Mouse (Mus musculus): ENCODE results near the gene Afap1l2. TPM values are rescaled to one million over a fixed set of nuclear protein-coding genes. Genes with fewer than 3 reads are reported as not detected.

The Afap1l2 gene
- total RNA-seq, 2 experiments from 2014 or later = 11.5 to 14.7 TPM

DNA sequence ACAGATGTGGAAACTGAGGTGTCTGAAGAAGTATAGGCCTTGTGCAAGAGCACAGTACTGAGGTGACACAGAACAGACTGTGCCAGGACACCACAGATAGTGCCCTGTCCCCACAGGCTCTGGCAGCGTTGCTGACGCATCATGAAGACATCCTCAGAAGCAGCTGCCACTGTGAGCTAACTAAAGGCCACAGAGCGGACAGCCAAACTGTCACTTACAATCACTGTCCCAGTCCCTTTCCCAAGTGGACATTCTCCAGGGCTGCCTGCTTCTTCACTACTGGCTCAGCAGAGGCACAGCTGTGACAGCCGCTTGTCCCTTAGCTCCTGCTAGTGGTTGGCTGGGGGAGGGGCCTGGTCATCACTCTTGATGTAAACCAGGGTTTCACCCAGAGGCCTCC is 33.9 kb downstream of the Afap1l2 start:
- DNase-seq = no peak

GRCm38 (mm10) chr19:56972768-56973167 is 35.3 kb downstream of the Afap1l2 start:
- no peak for DNase-seq

DNA sequence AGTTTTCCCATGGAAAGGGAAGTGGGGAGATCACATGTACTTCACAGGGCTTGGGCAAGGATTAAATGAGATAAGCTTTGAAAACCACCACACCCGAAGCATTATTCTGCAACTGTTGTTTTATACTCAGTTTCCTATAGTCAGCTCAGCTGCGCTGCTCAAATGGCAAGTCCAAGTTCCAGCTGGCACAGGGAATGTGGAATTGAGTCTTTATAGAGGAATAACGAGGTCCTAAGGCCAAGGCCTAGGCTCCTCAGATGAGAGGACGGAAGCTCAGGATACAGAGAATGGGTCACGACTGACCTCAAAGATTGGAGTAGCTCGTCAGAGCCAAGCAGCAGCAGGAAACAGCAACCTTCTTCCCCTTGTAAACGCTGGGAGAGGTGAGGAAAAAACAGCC is 36.7 kb downstream of the Afap1l2 start:
- no peak for DNase-seq

GRCm38 (mm10) chr19:56963876-56964275 is 44.2 kb downstream of the Afap1l2 start:
- no peak for DNase-seq

GRCm38 (mm10) chr19:56959601-56960000 is 48.4 kb downstream of the Afap1l2 start:
- no peak for DNase-seq

GRCm38 (mm10) chr19:56959057-56959456 is 49.0 kb downstream of the Afap1l2 start:
- DNase-seq = no peak

GRCm38 (mm10) chr19:56958582-56959021 is 49.4 kb downstream of the Afap1l2 start:
- no peak for DNase-seq

- no peak for DNase-seq
These were observed 50.0 kb downstream of the Afap1l2 start for GRCm38 (mm10) chr19:56958011-56958410.

DNA sequence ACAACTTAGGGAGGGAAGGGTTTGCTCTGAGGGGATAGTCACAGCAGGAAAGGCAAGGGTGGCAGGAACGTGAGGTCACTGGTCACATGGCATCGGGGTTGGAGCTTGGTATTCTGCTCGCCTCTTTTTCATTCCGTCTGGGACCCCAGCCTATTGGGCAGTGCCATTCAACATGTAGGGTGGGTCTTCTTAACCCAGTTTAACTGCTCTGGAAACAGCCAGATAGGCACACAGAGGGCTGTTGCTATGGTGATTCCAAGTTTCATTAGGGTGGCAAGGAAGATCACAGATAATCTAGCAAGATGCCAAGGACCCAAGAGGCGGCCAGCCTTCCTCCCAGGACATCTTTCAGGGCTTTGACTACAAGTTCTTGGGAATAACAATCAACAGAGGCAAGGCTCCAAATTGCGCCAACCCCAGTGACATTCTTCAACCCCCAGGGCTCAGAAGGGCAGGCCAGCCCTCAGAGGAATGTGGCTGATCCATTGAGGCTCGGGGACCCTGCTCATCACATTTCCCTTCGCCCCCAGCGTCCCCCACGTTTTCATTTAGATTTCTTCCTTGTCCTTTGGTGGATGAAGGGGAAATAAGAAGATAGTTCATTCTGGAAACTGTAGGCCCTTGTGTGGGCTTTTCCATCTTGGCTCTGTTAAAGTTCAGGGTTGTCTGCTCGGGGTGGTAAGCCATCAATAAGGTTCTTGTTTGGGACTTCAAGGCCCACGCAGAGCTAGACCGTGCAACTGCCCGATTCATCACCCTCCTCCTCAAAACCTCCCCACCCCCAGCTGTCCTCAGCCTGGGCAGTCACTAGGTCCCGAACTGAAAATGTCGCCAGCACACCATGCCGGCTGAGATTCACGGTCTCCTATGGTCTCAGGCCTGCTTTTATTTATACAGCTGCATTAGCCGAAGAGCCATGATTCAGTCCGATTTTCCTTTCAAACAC is 52.2 kb downstream of the Afap1l2 start:
- no peak for DNase-seq

DNA sequence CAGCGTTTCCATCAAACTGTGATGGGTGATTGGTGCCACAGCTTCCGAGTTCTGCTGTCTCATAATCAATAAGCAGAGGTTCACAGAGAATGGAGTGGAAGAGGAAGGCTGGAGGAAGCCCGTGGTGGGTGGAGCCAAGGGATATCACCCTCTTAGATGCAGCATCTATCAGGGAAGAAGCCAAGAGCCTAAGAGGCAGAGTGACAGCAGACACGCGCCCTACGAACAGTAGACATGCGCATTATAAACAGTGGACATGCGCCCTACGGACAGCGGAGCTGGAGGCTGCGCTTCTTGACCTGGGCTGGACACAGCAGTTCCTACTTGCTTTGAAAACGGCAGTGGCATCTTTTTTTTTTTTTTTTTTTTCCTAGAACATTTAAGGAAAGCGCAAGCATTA is 53.2 kb downstream of the Afap1l2 start:
- no peak for DNase-seq

DNA sequence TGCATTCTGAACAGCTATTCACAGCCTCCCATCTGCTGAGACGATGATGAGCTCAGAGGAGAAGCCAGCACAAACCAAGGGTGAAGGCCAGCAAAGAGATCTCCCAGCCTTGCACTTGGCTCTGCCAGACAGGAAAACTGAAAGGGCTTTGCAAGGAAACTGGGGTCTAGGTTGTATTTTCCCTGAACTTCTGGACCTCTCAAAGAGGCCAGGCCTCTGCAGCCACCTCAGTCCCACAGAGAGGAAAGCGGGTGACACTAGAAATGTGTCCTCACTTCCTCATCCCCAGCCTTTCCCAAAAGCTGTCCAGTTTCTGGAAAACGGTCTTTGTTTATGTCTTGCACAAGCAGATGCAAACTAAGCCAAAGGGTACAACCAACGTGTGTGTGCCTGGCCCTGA is 54.2 kb downstream of the Afap1l2 start:
- no peak for DNase-seq

- DNase-seq = no peak
These were observed 57.2 kb downstream of the Afap1l2 start for GRCm38 (mm10) chr19:56950818-56951217.

DNA sequence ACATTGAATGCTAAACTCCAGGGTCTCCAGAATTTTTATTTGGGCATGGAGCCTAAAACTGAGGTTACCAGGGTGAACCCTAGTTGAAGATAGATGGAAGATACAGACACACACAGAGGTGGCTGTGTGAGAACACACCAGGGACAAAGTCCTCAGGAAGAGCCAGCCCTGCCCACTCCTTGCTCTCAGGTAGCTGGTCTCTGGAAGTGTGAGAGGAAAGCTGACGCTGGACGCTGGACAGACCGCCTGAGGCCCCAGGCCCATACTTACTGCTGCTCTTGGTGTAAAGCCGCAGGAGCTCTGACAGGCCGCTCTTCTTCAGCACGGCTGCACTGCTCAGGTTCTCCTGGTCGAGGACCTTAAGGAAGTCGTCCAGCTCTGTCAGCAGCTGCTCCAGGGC is 58.2 kb downstream of the Afap1l2 start:
- no peak for DNase-seq

DNA sequence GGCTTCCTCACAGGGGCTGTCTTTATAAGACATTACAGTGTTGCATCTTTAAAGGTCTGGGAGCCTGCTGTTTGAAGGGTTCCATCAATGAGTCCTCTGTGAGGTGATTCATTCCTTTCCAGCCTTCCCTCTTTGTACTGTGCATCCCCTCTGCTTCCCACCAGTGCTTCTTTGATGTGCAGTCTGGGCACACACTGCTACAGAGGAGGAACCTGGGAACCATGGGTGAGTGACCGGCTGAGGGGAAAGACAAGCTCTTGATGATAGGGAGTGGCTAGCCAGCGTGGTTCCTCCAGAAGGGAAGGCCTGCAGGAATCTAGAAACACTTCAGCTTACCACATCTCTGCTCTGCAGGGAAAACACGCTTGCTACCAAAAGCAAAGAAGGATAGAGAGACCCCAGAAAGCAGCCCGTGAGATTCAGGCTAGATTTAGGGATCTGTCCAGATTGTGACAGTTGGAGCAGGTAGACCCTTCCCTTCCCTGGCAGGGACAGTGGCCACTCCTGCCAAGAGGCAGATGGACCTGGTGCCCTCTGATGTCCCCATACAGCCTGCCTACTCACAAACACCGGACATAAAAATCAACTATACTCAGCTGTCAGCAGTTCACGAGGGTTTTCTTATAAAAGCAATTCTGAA is 59.9 kb downstream of the Afap1l2 start:
- no peak for DNase-seq

GRCm38 (mm10) chr19:56946727-56947126 is 61.3 kb downstream of the Afap1l2 start:
- DNase-seq = no peak

GRCm38 (mm10) chr19:56946277-56946676 is 61.8 kb downstream of the Afap1l2 start:
- DNase-seq = no peak

DNA sequence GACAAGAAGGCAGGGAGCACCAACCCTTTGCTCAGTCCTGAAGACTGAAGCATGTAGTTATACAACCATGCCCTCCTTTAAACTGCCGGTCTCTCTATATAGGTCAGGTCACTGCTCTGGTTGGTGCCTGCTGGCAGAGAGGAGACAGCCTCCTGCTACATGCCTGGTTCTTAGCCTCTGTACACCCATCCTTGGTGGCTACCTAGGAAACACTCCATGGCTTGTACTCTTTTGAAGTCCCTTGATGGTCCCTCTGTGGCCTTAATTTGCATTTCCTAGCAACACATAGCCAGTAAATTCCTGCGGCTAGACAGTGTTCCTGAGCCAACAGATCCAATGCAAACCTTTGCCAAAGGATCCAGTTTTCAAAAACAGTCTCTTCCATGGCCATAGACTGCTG is 62.4 kb downstream of the Afap1l2 start:
- DNase-seq = no peak

GRCm38 (mm10) chr19:56944826-56945225 is 63.2 kb downstream of the Afap1l2 start:
- DNase-seq = no peak

DNA sequence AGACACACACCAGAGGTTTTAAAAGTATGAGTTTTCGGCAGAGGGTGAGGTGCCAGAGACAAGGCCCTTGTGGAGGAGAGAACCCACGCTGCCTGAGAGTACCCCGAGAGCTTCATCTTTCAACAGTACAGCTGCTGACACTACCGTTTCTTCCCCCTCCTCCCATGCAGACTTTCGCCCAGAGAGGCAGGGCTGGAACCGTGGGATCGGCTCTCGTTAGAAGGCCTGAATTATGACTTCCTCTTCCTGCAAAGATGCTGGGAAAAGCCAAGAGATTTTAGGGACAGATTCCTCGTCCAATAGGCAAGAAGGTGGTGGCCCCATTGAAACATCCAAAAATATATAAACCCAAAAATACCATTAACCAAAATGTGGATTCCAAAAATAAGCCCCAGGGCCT is 63.8 kb downstream of the Afap1l2 start:
- DNase-seq = no peak

- DNase-seq = no peak
These were observed 65.8 kb downstream of the Afap1l2 start for GRCm38 (mm10) chr19:56942216-56942615.

GRCm38 (mm10) chr19:56940507-56940906 is 67.5 kb downstream of the Afap1l2 start:
- DNase-seq = no peak

DNA sequence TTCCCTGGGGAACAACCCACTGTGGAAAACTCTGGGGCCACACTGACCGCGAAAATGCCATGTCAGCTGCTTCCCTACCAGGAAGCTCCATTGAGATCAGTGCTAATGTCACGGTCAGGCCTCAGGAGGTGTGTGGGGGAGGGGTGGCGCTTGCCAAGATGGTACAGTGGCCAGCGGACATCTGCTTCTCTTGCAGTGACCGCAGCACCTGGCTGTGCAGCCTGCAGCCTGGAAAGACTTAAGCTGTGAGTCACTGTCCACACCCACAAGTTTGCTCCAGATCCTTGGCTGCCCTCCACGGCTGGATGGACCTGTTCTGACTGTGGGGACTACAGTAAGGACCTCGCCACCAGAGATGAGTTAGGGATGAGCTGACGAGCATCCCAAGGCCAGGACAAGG is 68.2 kb downstream of the Afap1l2 start:
- no peak for DNase-seq

GRCm38 (mm10) chr19:56937911-56938310 is 70.1 kb downstream of the Afap1l2 start:
- no peak for DNase-seq

DNA sequence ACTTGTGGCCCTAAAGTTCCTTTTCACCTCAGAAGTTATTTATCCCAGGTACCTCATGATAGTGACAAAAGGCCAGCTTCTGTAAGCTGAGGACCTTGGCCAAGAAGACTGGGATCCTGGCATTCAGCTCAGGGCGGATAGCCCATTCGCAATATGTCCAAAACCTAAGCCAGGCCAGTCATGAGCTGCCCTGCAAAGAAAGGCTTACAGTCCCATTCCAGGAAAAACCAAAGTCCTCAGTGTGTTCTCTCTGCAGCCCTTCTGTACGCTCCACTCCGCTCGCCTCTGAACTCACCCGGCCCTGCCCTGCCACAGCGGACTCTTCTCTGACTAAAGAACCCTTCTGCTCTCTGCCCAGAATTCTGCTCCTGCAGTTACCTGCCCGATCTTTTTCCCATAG is 71.8 kb downstream of the Afap1l2 start:
- DNase-seq = no peak

Data from layer of hippocampus, postnatal 36 days (tissue).